Mouse (Mus musculus): Measurements from ENCODE around the gene Pcgf3. TPM values are rescaled to one million over a fixed set of nuclear protein-coding genes. Genes with fewer than 3 reads are reported as not detected.

Gene Pcgf3
- polyA plus RNA-seq, 1 experiment from 2014 or later = 32.1 TPM

DNA sequence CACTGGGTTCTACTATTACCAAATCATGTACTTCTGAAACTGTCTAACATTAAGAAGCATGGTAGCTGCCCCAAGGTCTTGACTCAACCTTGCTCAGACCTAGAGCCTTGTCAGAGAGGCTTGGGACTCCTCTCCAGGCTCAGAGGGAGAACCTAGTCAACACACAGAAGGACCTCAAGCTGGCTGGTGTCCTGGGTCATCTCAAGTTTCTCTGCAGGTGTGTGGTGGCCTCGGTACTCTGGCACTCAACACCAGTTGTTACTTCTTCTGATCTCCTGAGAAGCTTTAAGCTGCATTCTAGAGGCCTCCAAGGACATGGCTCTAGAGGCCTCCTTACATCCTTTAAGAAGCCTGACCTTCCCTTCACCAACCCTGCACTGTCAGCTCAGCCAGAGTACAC lies 93.0 kb downstream of the Pcgf3 start:
- ATAC-seq (ENCODE audit: insufficient number of reproducible peaks, insufficient read depth, low FRiP score, low TSS enrichment, low read depth) = no peak
- Histone ChIP-seq H3K4me1 (replicated peaks) (peaks cover 12% of the 10 kb centered on the region), H3K9ac (replicated peaks) (no peak overlapping the region), H3K27me3 (peaks cover 46% of the 10 kb centered on the region), H3K36me3 (no peaks in the 10 kb centered on the region), H3K4me2 (no peak overlapping the region), H3K27ac (no peak overlapping the region), H3K4me3 (replicated peaks) (no peak overlapping the region), H3K9me3 (no peaks in the 10 kb centered on the region)
- 88% methylated on average over 1 of the region's 1 CpGs for WGBS

Other genes with a start within 250 kb of the Pcgf3 start
- 51.4 and 54.3 TPM in 2 replicates for gene Dr1, start 192.3 kb upstream of the Pcgf3 start, polyA plus RNA-seq (2016; fragmentation: Nextera tagmentation; extraction: Ambion mirVana)
- 6.3 and 6.4 TPM in 2 replicates for gene Pigg, start 148.6 kb upstream of the Pcgf3 start, polyA plus RNA-seq (2016; fragmentation: Nextera tagmentation; extraction: Ambion mirVana)
- not detected in 2 replicates for gene Gm42517, start 93.3 kb upstream of the Pcgf3 start, polyA plus RNA-seq (2016; fragmentation: Nextera tagmentation; extraction: Ambion mirVana)
- 0.34 and 0.36 TPM in 2 replicates for gene Pde6b, start 72.8 kb upstream of the Pcgf3 start, polyA plus RNA-seq (2016; fragmentation: Nextera tagmentation; extraction: Ambion mirVana)
- 475 and 510 TPM in 2 replicates for gene Atp5k, start 26.8 kb upstream of the Pcgf3 start, polyA plus RNA-seq (2016; fragmentation: Nextera tagmentation; extraction: Ambion mirVana)
- gene Mfsd7a, start 12.3 kb upstream of the Pcgf3 start, polyA plus RNA-seq (2016; fragmentation: Nextera tagmentation; extraction: Ambion mirVana) = 0.19 and 0.35 TPM in 2 replicates
- gene Cplx1, start 88.8 kb downstream of the Pcgf3 start, polyA plus RNA-seq (2016; fragmentation: Nextera tagmentation; extraction: Ambion mirVana) = 0.33 and 0.46 TPM in 2 replicates
- 48.1 and 57.8 TPM in 2 replicates for gene Gak, start 168.5 kb downstream of the Pcgf3 start, polyA plus RNA-seq (2016; fragmentation: Nextera tagmentation; extraction: Ambion mirVana)
- gene Tmem175, start 168.5 kb downstream of the Pcgf3 start, polyA plus RNA-seq (2016; fragmentation: Nextera tagmentation; extraction: Ambion mirVana) = 17.8 and 21.8 TPM in 2 replicates
- gene Idua, start 199.1 kb downstream of the Pcgf3 start, polyA plus RNA-seq (2016; fragmentation: Nextera tagmentation; extraction: Ambion mirVana) = 13.1 and 13.6 TPM in 2 replicates
- gene Dgkq, start 208.4 kb downstream of the Pcgf3 start, polyA plus RNA-seq (2016; fragmentation: Nextera tagmentation; extraction: Ambion mirVana) = 17.6 and 17.7 TPM in 2 replicates
- gene Slc26a1, start 214.3 kb downstream of the Pcgf3 start, polyA plus RNA-seq (2016; fragmentation: Nextera tagmentation; extraction: Ambion mirVana) = 1.1 and 1.7 TPM in 2 replicates
- gene Fgfrl1, start 231.2 kb downstream of the Pcgf3 start, polyA plus RNA-seq (2016; fragmentation: Nextera tagmentation; extraction: Ambion mirVana) = 55.2 and 61.3 TPM in 2 replicates